Mouse (Mus musculus) heart, postnatal 4 days (tissue): ENCODE measurements at regions not wholly inside any gene's neighbourhood (a gene's known extent, or its start where the extent isn't known, plus 50 kb on each side); places are given as distances from the start of the nearest gene placed in this dataset.
A peak's percentile ranks its signal among the peaks of the same experiment; 100 is the strongest.

Source experiments
- DNase-seq: peaks from one replicate; pipeline ENCODE4 v3.0.0; 2021

DNA sequence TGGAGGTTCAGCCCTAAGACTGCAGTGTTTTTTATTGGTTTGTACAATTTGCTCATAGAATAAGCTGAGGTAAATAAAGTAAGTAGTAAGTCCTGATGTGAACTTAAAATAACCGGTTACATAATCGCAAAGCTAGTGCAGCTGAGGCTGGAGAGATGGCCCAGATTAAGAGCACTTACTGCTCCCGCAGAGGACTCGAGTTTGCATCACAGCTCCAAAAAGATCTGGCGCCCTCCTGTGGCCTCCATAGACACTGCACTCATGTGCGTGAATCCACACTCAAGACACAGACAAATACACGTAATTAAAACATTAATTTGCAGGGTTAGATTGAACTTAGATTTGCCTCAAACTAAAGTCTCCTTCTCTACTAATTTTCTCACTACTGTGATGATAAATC, 66.3 kb upstream of the 1700021F07Rik start:
- DNase-seq = peak; percentile 11

DNA sequence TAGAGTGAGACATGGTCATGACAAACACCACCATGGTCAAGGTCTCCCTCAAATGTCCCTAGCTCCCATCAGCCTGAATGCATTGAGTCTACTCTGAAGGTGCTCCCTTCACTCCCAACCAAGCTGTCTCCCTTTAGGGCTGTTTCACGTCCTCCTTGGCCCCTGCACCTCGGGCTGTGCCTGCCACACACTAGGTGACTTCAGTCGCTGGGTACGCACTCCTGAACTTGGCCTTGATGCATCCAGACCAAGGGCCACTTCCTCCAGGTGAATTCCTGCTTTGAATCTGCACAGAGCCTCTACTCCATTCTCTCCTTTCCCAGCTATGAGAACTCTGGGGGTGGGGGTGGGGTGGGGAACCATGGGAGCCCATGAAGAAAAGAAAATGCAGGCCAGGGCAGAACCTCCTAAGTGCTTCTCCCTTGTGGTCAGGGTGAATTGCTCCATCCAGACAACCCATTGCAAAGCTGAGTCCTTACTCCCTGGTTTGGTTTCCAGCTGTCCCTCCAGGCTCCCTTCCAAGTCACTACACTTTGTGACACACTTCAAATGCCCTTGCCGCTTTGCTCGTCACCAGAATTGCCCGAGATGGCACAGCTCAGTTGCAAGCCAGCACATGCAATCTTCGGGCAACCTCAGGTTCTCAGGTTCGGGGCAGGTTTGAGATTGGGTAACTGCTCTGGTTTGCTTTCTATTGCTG, 65.3 kb upstream of the 1700021F07Rik start:
- peak; percentile 13 for DNase-seq

DNA sequence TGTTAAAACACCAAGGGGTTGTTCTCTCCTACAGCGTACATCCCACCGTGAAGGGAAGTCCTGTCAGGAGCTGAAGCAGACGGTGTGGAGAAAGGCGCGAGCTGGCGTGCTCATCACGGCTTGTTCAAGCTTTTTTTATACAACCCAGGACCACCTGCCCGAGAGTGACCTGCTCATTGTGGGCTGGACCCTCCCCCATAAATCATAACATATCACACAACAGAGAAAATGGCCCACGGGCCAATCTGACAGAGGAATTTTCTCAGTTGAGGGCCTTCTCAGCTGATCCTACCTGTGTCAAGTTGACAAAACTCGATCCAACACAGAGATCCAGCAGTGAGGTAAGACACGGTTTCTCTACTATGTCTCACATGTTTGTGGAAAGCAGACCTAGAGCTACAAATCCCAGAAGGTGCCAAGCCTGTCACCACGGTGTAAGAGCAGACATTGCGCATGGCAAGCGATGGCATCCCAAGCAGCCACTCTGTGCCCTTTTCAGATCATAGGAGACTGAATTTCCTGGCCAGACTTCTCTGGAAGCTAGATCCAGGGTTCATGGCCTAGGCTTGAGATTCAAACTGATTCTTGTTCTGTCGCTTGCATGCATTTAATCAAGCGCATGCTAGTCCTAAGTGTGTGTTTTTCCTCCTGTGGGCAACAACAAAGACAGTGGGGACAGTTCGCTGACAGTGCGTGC, 64.6 kb upstream of the 1700021F07Rik start:
- peak; percentile 3 for DNase-seq

DNA sequence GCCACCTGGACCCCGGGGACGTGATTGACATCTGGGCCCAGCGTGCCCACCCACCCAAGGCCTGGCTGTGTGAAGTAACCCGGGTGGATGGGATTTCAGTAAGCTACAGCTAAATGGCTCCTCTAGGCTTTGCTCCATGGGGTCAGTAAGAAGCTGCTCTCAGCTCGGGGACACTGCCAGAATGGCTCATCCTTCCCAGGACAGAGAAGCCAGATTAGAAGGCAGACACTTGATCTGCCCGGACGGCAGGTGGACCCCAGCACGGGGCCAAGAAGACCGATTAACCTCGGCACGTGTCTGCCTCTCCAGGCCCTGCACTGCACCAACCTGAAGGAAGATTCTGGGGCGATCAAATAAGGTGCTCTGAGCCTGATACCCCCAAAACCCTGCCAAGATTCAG, 63.5 kb upstream of the 1700021F07Rik start:
- peak; percentile 3 for DNase-seq

DNA sequence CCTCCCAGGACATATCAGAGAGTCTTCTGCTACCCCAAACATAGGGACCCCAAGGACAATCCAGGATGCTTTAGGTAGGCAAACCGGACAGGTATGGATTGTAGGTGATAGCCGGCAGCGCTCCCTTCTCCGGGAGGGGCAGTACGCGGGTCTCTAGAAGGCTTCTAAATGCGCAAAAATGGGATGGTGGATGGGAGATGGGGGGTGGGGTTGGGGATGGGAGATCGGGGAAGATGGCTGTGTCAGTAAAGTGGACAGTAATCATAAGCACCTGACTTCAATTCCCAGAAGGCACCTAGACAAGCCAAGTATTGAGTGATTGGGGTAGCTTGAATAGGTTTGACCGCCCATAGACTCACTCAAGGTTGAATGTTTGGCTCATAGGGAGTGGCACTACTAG, 59.1 kb upstream of the 1700021F07Rik start:
- DNase-seq = no peak

DNA sequence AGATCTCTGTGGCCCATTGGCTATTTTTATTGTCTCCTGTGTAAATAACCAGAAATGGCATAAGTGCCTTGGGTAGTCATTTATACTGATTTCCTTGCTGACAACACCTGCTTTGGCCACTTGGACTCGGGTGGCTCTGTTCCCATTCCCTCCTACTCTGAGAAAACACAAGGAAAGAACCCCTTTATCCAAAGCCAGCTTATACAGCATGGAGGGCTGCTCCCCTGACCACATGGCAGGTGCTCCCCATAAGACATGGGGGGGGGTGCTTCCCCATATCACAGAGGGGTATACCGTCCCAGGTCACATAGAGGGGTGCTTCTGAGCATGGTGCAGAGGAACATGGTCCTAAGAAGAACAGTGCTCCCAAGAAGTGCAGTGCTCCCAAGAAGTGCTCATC, 57.8 kb upstream of the 1700021F07Rik start:
- peak; percentile 1 for DNase-seq

DNA sequence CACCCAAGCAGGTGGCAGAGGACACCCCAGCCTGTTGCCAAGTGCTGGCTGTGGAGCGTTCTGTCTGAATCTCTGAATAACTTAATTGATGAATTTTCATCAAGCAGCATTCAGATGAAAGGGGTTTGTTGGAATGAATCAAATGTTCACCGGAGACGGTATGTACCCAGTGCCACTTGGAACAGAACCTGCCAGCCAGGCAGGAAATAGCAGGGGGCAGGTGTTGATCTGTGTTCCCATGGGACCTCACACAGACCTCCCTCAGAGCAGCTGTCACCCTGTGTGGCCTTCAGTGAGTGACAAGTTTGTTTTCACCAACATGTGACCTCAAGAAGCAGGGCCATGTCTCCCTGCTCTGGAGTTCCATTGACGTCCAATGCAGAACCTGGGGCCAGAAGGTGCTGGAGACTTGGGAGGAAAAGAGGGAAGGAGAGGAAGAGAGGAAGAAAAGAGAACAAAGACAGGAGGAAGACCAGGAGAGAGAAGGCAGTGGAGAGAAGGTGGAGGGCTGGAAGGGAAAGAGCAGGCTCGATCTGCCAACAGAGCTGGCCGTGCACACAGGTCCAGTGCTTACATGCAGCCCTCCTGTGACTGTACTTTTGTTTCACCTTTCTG, 57.3 kb upstream of the 1700021F07Rik start:
- peak; percentile 2 for DNase-seq

DNA sequence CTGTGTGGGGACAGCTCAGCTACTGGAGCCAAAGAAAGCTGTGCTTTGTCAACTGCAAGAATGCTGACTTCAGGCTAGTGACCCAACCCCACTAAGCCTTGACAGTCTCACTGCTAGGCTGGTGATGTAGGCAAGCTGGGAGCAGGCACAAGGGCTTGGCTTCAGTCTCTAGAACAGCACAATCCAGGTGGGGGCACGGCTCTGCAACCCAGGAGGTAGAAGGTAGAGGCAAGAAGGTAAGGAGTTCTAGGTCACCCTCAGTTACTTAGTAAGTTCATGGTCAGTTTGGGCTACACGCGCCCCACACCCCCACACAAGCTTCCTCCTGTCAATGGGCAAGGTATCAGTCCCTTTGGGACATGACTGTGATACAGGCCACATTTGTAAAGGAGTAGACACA, 54.2 kb upstream of the 1700021F07Rik start:
- no peak for DNase-seq

DNA sequence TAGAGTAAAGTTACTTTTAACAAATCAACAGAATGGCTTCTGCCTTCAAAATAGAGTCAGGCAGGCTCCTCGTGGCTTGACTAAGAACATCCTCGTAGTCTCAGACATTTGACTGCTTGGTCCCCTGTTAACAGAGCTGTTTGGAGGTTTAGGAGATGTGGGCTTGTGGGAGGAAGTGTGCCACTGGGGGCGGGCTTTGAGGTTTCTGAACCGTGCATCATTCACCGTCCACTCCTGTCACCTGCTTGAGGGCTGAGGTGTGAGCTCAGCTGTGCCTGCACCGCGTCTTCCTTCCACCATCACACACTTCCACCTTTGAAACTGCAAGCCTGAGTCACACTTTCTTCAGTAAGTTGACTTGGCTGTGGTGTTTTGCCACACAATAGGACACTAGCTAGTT, 52.6 kb upstream of the 1700021F07Rik start:
- DNase-seq = no peak
